Mouse (Mus musculus) adrenal gland, postnatal 4 days (tissue): ENCODE data around the gene Polr2h. TPM values are rescaled to one million over a fixed set of nuclear protein-coding genes. Genes with fewer than 3 reads are reported as not detected.

Experiments
- DNase-seq, 2 experiments: peaks; one replicate each; pipeline ENCODE4 v3.0.0; 2021 to 2022; ENCODE audit warnings: low spot score in 2 of 2, mixed read lengths in 2 of 2
- total RNA-seq, 2 experiments: library from RNA; stranded (reverse); gene quantifications; 2 replicates each; pipeline ENCODE4 v1.2.3; 2021

Polr2h gene
- total RNA-seq, 2 experiments from 2014 or later: 39.8 to 41.0 TPM

DNA sequence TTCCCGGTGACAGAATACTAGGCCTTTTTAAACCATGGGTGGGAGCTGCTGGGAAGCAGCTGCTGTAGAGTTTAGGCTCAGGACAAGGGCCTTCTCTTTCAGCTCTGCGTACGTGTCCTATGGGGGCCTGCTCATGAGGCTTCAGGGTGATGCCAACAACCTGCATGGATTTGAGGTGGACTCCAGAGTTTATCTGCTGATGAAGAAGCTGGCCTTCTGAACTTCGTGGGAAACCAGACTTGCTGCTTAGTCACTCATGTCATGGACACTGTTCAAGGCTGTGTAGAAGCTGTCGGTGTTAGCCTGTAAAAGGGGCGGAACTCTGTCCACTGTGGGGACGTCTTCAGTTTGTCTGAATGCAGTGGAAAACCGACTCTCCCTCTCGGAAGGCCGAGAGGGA is 4.3 kb downstream of the Polr2h start:
- no peak for DNase-seq

DNA sequence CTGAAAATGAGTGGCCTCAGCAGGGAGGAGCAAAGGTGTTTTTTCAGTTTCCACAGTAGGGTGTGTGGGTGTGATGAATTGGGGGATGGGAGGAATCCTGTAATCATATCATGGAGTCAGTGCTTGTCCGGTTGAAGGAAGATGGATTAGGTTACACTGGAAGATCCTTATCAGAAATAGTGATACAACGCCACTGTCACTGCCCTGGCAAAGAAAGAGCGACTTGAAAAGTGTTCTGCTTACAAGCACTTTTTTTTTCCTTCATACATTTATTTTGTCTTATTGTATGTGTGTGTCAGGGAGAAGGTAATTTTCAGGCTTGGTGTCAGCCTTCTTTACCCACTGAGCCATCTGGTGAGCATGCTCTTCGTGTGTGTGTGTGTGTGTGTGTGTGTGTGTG is 5.3 kb downstream of the Polr2h start:
- DNase-seq: no peak

- DNase-seq: no peak
These were observed 5.8 kb downstream of the Polr2h start for GRCm38 (mm10) chr16:20723247-20723646.

DNA sequence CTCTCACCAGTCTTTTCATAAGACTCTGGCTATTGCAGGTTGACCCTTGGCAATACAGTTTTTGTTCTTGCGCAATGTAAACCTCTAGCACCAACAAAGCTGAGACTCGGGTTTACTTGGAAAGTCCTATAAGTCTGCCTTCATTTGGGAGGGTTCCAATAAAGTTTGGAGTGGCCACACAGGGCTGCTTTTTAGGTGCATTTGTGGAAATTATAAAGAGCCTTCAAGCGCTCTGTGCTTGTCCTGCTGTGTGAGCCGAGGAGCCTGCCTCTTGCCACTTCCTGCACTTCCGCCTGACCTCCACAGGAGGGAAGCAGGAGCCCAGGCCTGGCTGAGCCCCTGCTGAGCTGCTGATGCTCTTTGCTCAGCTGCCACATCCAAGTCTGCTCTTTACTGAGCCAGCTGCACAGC is 6.9 kb downstream of the Polr2h start:
- DNase-seq: peak; percentile 46 to 56

DNA sequence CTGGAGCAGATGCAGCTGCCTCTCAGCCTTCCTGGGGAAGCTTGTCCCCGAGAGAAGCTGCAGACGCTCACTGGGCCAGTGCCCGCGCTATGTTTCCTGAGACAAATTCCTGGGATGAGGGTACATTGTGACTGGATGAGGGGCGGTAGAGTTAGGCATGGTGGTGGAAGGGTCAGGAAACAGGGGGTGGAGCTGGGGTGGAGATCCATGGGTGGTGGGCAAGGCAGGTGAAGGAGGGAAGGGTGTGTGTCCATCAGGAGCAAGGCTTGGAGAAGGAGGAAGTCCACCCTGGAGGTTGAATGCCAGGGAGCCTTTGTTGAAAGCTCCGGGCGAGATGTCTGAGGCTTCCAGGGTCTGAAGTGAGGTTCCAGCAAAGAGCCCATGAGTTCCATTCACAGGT is 7.9 kb downstream of the Polr2h start:
- DNase-seq: no peak

DNA sequence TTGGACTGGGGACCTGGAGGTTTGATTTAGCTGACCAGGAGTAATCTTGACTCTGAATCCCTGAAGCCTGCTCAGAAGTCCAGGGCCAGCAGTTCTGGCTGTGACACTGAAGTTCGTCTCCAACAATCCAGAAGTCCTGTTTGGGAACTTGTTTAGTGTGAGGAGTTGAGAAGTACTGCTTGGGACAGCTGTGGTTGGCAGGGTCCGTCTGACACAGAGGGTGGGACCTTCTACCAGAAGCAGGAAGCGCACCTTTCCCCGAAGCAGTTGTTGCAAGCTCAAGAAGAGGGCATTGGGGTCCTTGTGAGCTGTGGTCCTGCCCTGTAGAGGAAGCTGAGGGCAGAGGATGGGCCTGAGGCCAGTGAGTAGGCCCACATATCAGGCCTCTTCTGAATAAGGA is 8.3 kb downstream of the Polr2h start:
- DNase-seq: no peak

DNA sequence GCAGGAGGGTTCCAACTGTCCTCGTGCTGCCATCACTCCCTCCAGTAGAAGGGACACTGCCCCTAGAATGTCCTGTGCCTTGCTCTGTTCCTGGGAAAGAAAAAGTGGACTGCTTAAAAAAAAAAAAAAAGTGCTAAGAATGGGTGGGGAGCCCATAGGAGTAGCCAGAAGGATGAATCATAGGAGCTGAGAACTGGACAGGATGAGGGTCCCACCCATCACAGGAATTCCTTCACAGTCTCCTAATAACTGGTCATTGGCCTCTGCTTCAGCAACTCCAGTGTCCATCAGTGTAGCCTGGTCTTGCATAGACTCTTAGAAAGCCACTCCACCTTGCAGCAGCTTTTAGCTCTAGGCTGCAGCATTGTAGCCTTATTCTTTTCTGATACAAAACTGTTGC is 8.9 kb downstream of the Polr2h start:
- DNase-seq: no peak

GRCm38 (mm10) chr16:20730293-20730711 is 12.8 kb downstream of the Polr2h start:
- no peak for DNase-seq

DNA sequence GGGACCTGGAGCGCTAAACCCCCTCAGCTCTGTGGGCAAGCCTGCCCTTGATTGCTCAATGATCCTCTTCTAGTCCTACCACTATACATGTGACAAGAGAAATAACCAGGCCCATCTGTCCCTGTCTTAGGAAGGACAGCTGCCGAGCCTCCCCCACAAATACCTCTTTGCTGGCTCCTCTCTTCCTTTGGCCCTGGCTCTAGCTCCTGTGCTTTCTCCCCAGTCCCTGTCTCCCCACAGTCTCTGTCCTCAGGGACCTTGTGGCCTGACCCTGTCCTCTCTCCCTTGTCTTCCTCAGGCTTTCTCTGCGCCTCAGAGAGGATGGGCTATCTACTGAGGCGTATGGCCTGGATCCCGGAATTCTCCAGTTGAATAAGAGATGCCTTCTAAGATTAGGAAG is 14.2 kb downstream of the Polr2h start:
- no peak for DNase-seq

DNA sequence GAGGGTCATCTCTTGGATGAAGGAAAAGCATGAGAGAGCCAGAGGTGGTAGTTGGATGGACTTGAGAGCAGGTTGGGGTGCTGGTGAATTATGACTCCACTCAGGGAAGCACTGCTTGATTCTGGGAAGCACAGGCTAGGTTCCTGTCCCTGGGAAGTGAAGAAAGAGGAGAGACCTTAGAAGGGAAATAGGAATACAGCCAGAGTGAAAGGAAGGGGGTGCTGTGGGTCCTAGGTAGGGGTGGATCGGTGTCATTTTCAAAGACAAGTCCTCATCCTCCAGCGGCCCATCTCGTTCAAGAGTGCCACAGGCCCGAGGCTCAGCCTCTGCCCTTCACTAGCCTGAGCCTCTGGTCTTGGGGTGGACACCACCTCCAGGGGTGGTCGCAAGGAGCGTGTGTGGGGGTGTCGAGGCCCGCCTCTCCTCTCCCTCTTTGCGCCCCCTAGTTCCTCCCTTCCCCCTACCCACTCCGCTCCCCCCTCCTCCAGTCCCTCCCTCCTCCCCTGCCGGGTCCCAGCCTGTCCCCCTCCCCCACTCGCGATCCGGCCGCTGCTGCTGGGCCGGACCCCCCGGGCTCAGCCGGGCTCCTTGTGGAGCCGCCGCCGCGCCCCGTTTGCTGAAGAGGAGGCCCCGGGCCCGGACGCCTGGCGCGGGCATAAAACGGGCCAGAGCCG is 14.9 kb downstream of the Polr2h start:
- DNase-seq: no peak

GRCm38 (mm10) chr16:20732925-20733730 is 15.7 kb downstream of the Polr2h start, which contains the start of gene Chrd:
Chrd (plus strand) TSS chr16:20733127.
- DNase-seq: peak in 1 of 2 experiments; percentile 47

GRCm38 (mm10) chr16:20733731-20734730 is 16.6 kb downstream of the Polr2h start, which contains the start of gene Thpo:
Thpo (minus strand) TSS chr16:20734511.
- no peak for DNase-seq

- no peak for DNase-seq
These were observed 18.2 kb downstream of the Polr2h start for GRCm38 (mm10) chr16:20735651-20736050.

DNA sequence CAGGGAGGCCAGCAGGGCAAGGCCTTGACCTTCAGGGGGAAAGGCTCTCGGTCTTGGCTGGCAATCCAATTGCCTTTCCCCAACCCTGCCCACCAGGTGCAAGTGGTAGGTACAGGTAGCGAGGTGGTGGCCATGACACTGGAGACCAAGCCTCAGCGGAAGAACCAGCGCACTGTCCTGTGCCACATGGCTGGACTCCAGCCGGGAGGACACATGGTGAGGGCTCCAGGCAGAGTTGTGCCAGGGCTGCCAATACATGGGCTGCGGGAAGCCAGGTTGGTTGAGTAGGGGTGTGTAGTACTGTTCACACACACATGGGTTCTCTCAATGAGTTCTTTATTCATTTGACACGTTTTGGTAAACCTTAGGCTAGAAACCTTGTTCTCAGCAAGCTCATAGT is 18.7 kb downstream of the Polr2h start:
- DNase-seq: no peak

DNA sequence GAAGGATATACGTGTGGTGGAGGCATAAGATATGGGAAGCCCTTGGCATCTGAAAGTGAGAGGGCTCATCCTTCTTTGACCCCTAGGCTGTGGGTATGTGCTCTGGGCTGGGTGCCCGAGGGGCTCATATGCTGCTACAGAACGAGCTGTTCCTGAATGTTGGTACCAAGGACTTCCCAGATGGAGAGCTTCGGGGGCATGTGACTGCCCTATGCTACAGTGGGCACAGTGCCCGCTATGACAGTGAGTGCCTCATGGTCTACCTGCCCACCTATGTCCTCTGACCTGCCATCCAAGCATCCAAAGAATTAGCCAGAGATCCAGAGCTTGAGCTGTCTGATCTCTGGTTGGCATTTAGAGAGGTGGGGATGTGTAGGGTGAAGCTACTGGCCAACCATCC is 19.4 kb downstream of the Polr2h start:
- DNase-seq: no peak

DNA sequence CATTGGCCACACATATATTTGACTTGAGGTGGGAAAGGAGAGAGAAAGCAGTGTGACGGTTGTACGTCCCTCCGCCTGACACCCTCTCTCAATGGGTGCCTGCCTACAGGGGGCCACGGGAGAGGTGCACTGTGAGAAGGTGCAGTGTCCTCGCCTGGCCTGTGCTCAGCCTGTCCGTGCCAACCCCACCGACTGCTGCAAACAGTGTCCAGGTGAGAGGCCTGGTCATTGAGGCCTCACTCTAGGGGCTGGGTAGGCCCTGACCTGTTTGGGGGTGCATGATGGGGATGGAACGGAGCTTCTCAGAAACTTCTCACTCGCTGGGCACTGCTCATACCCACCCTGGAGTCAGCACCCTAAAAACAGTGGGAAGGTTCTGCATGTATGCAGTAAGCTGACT is 22.4 kb downstream of the Polr2h start:
- DNase-seq: no peak

- no peak for DNase-seq
These were observed 29.2 kb downstream of the Polr2h start for GRCm38 (mm10) chr16:20746641-20747040.

DNA sequence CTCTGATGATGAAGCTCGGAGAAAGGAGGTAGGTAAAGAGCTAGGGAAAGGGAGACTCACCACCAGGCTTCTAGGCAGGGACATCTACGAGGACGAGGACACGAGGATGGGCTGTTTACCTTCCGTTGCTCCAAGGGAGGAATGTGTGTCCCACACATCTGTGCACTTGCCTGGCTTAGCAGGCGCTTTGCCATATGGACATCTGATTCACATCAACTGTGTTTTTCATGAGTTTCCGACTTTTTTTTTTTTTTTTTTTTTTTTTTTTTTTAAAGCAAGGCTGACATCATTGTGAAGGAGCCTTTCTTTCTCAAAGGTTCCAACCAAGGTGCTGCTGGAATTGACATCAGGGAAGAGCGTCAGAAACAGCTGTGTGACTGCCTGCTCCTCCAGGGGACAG is 33.1 kb downstream of the Polr2h start:
- DNase-seq: no peak

DNA sequence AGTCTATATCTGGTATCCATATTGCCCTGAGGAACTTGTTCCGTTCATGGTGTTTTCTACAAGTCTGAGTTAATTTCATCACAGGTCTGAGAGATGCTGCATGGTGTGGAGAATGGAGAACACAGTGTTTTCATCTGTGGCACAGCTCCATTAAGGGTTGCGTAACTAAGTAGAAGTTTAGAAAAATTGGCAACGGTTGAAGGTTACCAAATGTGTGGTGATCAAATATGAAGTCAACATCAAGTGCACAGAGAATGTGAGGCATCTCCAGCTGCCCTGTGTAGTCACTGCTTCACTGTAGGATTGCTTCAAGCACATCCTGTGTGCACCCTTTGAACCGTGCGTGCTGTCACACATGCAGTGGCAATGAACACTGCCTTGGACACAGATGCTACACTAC is 38.6 kb downstream of the Polr2h start:
- no peak for DNase-seq

GRCm38 (mm10) chr16:20757385-20757784 is 39.9 kb downstream of the Polr2h start:
- DNase-seq: no peak

DNA sequence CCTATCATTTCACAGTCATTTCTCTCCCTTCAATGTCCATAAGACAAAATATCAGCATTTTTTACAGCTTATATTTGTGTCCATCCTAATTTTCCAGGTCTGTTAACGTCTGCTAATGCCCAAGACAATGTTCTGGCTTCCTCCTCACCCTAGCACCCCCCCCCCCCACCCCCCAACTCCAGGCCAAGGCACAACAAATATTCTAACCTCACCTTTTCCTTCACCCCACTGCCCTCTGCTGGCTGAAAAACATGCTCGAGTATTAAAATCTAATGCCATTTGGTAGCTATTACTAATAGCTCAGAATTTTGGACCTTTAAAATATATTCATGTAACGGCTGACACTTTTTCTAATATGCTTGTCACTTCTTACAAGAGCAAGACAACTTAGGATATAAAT is 44.2 kb downstream of the Polr2h start:
- peak in 1 of 2 experiments; percentile 15 for DNase-seq
